Mouse (Mus musculus) T-helper 17 cell (primary cell): ENCODE results near the gene Kdm5c.

Source experiments
- in situ Hi-C, 2 experiments: fragments of 300-600 bp; cut with MboI, MseI; formaldehyde crosslinking; loops; 1 replicate in 1 of 2; 2 replicates in 1 of 2; pipeline ENCODE4 v1.15.1; 2025; ENCODE audit warnings: high pct_unique_total_duplicates in 2 of 2

Gene Kdm5c

GRCm38 (mm10) chrX:152232781-152233763 lies at the start of gene Kdm5c:
TSS of gene Kdm5c (plus strand) at chrX:152233020.
- in situ Hi-C loops, result loop anchor here in 1 of 2 experiments (10.0 kb wide), 1 partner anchor 1808 kb away; no protein-coding TSS in a partner anchor

- in situ Hi-C loops, result no loop called here
Observed at GRCm38 (mm10) chrX:152187151-152187550, 45.7 kb upstream of the Kdm5c start.

GRCm38 (mm10) chrX:152191266-152191665 lies 41.6 kb upstream of the Kdm5c start:
- in situ Hi-C loops, result loop anchor here in 1 of 2 experiments (10.0 kb wide), 1 partner anchor 1856 kb away; no protein-coding TSS in a partner anchor

GRCm38 (mm10) chrX:152197814-152198648 lies 34.8 kb upstream of the Kdm5c start:
- in situ Hi-C loops, result loop anchor here in 1 of 2 experiments (10.0 kb wide), 1 partner anchor 1863 kb away; no protein-coding TSS in a partner anchor

GRCm38 (mm10) chrX:152201737-152202421 lies 30.9 kb upstream of the Kdm5c start:
- in situ Hi-C loops, result no loop called here

- in situ Hi-C loops, result no loop called here
Observed at GRCm38 (mm10) chrX:152202422-152203103, 30.3 kb upstream of the Kdm5c start.

- in situ Hi-C loops, result no loop called here
Observed at GRCm38 (mm10) chrX:152203247-152203646, 29.6 kb upstream of the Kdm5c start.

GRCm38 (mm10) chrX:152205486-152205885 lies 27.3 kb upstream of the Kdm5c start:
- in situ Hi-C loops, result no loop called here

GRCm38 (mm10) chrX:152214703-152215102 lies 18.1 kb upstream of the Kdm5c start:
- in situ Hi-C loops, result no loop called here

GRCm38 (mm10) chrX:152218529-152218928 lies 14.3 kb upstream of the Kdm5c start:
- in situ Hi-C loops, result no loop called here

GRCm38 (mm10) chrX:152221721-152222120 lies 11.1 kb upstream of the Kdm5c start:
- in situ Hi-C loops, result no loop called here

GRCm38 (mm10) chrX:152222226-152222625 lies 10.6 kb upstream of the Kdm5c start:
- in situ Hi-C loops, result no loop called here

- in situ Hi-C loops, result no loop called here
Observed at GRCm38 (mm10) chrX:152223313-152223712, 9.5 kb upstream of the Kdm5c start.

GRCm38 (mm10) chrX:152224280-152224679 lies 8.5 kb upstream of the Kdm5c start:
- in situ Hi-C loops, result no loop called here

- in situ Hi-C loops, result loop anchor here in 1 of 2 experiments (10.0 kb wide), 1 partner anchor 1809 kb away; no protein-coding TSS in a partner anchor
Observed at GRCm38 (mm10) chrX:152234125-152234524, 1.3 kb downstream of the Kdm5c start.

- in situ Hi-C loops, result loop anchor here in 1 of 2 experiments (10.0 kb wide), 1 partner anchor 1811 kb away; no protein-coding TSS in a partner anchor
Observed at GRCm38 (mm10) chrX:152235758-152236157, 2.9 kb downstream of the Kdm5c start.

- in situ Hi-C loops, result loop anchor here in 1 of 2 experiments (5.0 kb wide), 1 partner anchor 64 kb away; no protein-coding TSS in a partner anchor
Observed at GRCm38 (mm10) chrX:152243140-152243539, 10.3 kb downstream of the Kdm5c start.

GRCm38 (mm10) chrX:152244492-152245189 lies 11.8 kb downstream of the Kdm5c start:
- in situ Hi-C loops, result loop anchor here in 1 of 2 experiments (5.0 kb wide), 1 partner anchor 63 kb away; no protein-coding TSS in a partner anchor

- in situ Hi-C loops, result loop anchor here in 1 of 2 experiments (25.0 kb wide), 1 partner anchor 384 kb away; no protein-coding TSS in a partner anchor
Observed at GRCm38 (mm10) chrX:152271189-152271588, 38.4 kb downstream of the Kdm5c start.

GRCm38 (mm10) chrX:152279384-152279783 lies 46.6 kb downstream of the Kdm5c start:
- in situ Hi-C loops, result no loop called here
